Mouse (Mus musculus) MEL (cell line): Measurements from ENCODE around the gene Slc12a4. TPM values are rescaled to one million over a fixed set of nuclear protein-coding genes. Genes with fewer than 3 reads are reported as not detected.
A peak's percentile ranks its signal among the peaks of the same experiment; 100 is the strongest.

Source experiments
- DNase-seq: peaks from one replicate; pipeline ENCODE4 v3.0.0; 2011; ENCODE audit warnings: low read depth, low spot score
- H3K27ac ChIP-seq: 2 replicates; pipeline ENCODE4 v1.5.1; 2012; ENCODE audit warnings: low read depth, mild to moderate bottlenecking, control low read depth, low read length, moderate library complexity; ENCODE audit not compliant: control insufficient read depth
- H3K27me3 ChIP-seq, 2 experiments: fragments of 150-350 bp in 1 of 2; sonication (generic) in 1 of 2; 2 replicates each; pipeline ENCODE4 v1.6.1; 2012; ENCODE audit warnings: low read length in 2 of 2, mild to moderate bottlenecking in 2 of 2, improper control_type of control experiment in 1 of 2, moderate library complexity in 1 of 2; ENCODE audit not compliant: insufficient read depth in 2 of 2, control insufficient read depth in 1 of 2
- H3K36me3 ChIP-seq, 2 experiments: 2 replicates each; pipeline ENCODE4 v1.6.1; 2012 to 2014; ENCODE audit warnings: low read length in 2 of 2, improper control_type of control experiment in 1 of 2, inconsistent platforms in 1 of 2, mild to moderate bottlenecking in 1 of 2; ENCODE audit not compliant: insufficient read depth in 2 of 2, control insufficient read depth in 1 of 2
- H3K4me1 ChIP-seq, 2 experiments: fragments of 150-350 bp in 1 of 2; sonication (generic) in 1 of 2; 2 replicates each; pipeline ENCODE4 v1.6.1; 2012; ENCODE audit warnings: low read length in 2 of 2, improper control_type of control experiment in 1 of 2, mild to moderate bottlenecking in 1 of 2; ENCODE audit not compliant: insufficient read depth in 2 of 2, control insufficient read depth in 1 of 2
- H3K4me3 ChIP-seq, 2 experiments: fragments of 150-350 bp in 1 of 2; sonication (generic) in 1 of 2; 2 replicates each; pipeline ENCODE4 v1.5.1; 2012; ENCODE audit warnings: low read depth in 2 of 2, low read length in 2 of 2, mild to moderate bottlenecking in 2 of 2, moderate library complexity in 2 of 2, control low read depth in 1 of 2, improper control_type of control experiment in 1 of 2; ENCODE audit not compliant: control insufficient read depth in 1 of 2, insufficient read depth in 1 of 2
- H3K79me2 ChIP-seq: 2 replicates; pipeline ENCODE4 v1.6.1; 2012; ENCODE audit warnings: mild to moderate bottlenecking, low read length, moderate library complexity; ENCODE audit not compliant: control insufficient read depth, poor library complexity, insufficient read depth
- H3K9ac ChIP-seq: 2 replicates; pipeline ENCODE4 v1.6.1; 2012; ENCODE audit warnings: low read depth, mild to moderate bottlenecking, control low read depth, low read length, moderate library complexity; ENCODE audit not compliant: control insufficient read depth, poor library complexity, severe bottlenecking
- H3K9me3 ChIP-seq: fragments of 150-350 bp; sonication (generic); replicated peaks from 2 replicates; pipeline ENCODE4 v1.6.1; 2012; ENCODE audit warnings: mild to moderate bottlenecking, low read length, improper control_type of control experiment, moderate library complexity; ENCODE audit not compliant: insufficient read depth
- CHD1 ChIP-seq: IDR thresholded peaks from 2 replicates; pipeline ENCODE4 v1.6.1; 2012; ENCODE audit warnings: low read depth, mild to moderate bottlenecking, inconsistent platforms, low read length, improper control_type of control experiment
- E2F4 ChIP-seq: IDR thresholded peaks from 2 replicates; pipeline ENCODE4 v1.6.1; 2011; ENCODE audit warnings: low read depth, low read length, improper control_type of control experiment, borderline replicate concordance
- ELF1 ChIP-seq: IDR thresholded peaks from 2 replicates; pipeline ENCODE4 v1.6.1; 2014; ENCODE audit warnings: low read depth, mild to moderate bottlenecking, inconsistent platforms, low read length, improper control_type of control experiment, moderate library complexity
- GABPA ChIP-seq: IDR thresholded peaks from 2 replicates; pipeline ENCODE4 v1.6.1; 2012; ENCODE audit warnings: low read depth, mild to moderate bottlenecking, inconsistent platforms, low read length, improper control_type of control experiment, moderate library complexity
- MAFK ChIP-seq: IDR thresholded peaks from 2 replicates; pipeline ENCODE4 v1.6.1; 2011; ENCODE audit warnings: low read depth, mild to moderate bottlenecking, low read length, improper control_type of control experiment, borderline replicate concordance
- MXI1 ChIP-seq: IDR thresholded peaks from 2 replicates; pipeline ENCODE4 v1.6.1; 2011; ENCODE audit warnings: mild to moderate bottlenecking, low read depth, low read length, improper control_type of control experiment
- MYB ChIP-seq: IDR thresholded peaks from 2 replicates; pipeline ENCODE4 v1.6.1; 2011; ENCODE audit warnings: mild to moderate bottlenecking, low read depth, low read length, improper control_type of control experiment
- MYC ChIP-seq: IDR thresholded peaks from 2 replicates; pipeline ENCODE4 v1.6.1; 2011; ENCODE audit warnings: low read depth, mild to moderate bottlenecking, low read length, improper control_type of control experiment, moderate library complexity
- NRF1 ChIP-seq: IDR thresholded peaks from 2 replicates; pipeline ENCODE4 v1.6.1; 2014; ENCODE audit warnings: low read depth, mild to moderate bottlenecking, inconsistent platforms, low read length, improper control_type of control experiment, moderate library complexity; ENCODE audit not compliant: poor library complexity, insufficient read depth, severe bottlenecking
- POLR2A ChIP-seq, 2 experiments: IDR thresholded peaks; 2 replicates each; pipeline ENCODE4 v1.6.1; 2011 to 2012; ENCODE audit warnings: low read length in 2 of 2, mild to moderate bottlenecking in 2 of 2, control low read depth in 1 of 2, improper control_type of control experiment in 1 of 2, low read depth in 1 of 2, moderate library complexity in 1 of 2; ENCODE audit not compliant: control insufficient read depth in 1 of 2, insufficient read depth in 1 of 2, poor library complexity in 1 of 2
- POLR2AphosphoS2 ChIP-seq: IDR thresholded peaks from 2 replicates; pipeline ENCODE4 v1.6.1; 2011; ENCODE audit warnings: low read length, improper control_type of control experiment
- RCOR1 ChIP-seq: IDR thresholded peaks from 2 replicates; pipeline ENCODE4 v1.6.1; 2012; ENCODE audit warnings: low read depth, mild to moderate bottlenecking, inconsistent platforms, low read length, improper control_type of control experiment
- SIN3A ChIP-seq: IDR thresholded peaks from 2 replicates; pipeline ENCODE4 v1.6.1; 2012; ENCODE audit warnings: low read length, improper control_type of control experiment, inconsistent platforms
- SMC3 ChIP-seq: IDR thresholded peaks from 2 replicates; pipeline ENCODE4 v1.6.1; 2011; ENCODE audit warnings: low read depth, low read length, improper control_type of control experiment
- TBP ChIP-seq: IDR thresholded peaks from 2 replicates; pipeline ENCODE4 v1.8.0; 2011; ENCODE audit warnings: low read depth, low read length, improper control_type of control experiment
- TCF12 ChIP-seq: IDR thresholded peaks from 2 replicates; pipeline ENCODE4 v1.6.1; 2014; ENCODE audit warnings: low read depth, mild to moderate bottlenecking, inconsistent platforms, low read length, improper control_type of control experiment, moderate library complexity
- UBTF ChIP-seq: IDR thresholded peaks from 2 replicates; pipeline ENCODE4 v1.6.1; 2012; ENCODE audit warnings: low read depth, mild to moderate bottlenecking, inconsistent platforms, low read length, improper control_type of control experiment, moderate library complexity, borderline replicate concordance; ENCODE audit not compliant: insufficient read depth
- USF2 ChIP-seq, 2 experiments: IDR thresholded peaks; 2 replicates each; pipeline ENCODE4 v1.6.1; 2011 to 2012; ENCODE audit warnings: improper control_type of control experiment in 2 of 2, low read length in 2 of 2, borderline replicate concordance in 1 of 2, inconsistent platforms in 1 of 2, low read depth in 1 of 2, mild to moderate bottlenecking in 1 of 2; ENCODE audit not compliant: insufficient read depth in 1 of 2
- ZC3H11A ChIP-seq: IDR thresholded peaks from 2 replicates; pipeline ENCODE4 v1.6.1; 2012; ENCODE audit warnings: low read depth, mild to moderate bottlenecking, inconsistent platforms, low read length, improper control_type of control experiment
- ZNF384 ChIP-seq: IDR thresholded peaks from 2 replicates; pipeline ENCODE4 v1.6.1; 2012; ENCODE audit warnings: low read depth, mild to moderate bottlenecking, inconsistent platforms, low read length, improper control_type of control experiment
- polyA plus RNA-seq, 2 experiments: library from polyadenylated mRNA; stranded (reverse) in 1 of 2; unstranded in 1 of 2; fragments of >175 nt in 1 of 2; fragments of >200 nt in 1 of 2; gene quantifications; 2 replicates each; pipeline versions ENCODE4 v1.2.1 to v1.2.4; 2012; ENCODE audit warnings: low replicate concordance in 2 of 2, low read depth in 1 of 2; ENCODE audit not compliant: insufficient read length in 2 of 2, insufficient read depth in 1 of 2, missing spikeins in 1 of 2
- total RNA-seq: library from RNA; depleted of rRNA; stranded (reverse); fragments of 300-350 nt; gene quantifications from 2 replicates; pipeline ENCODE4 v1.2.3, GENCODE M21; 2012

Gene Slc12a4
- total and polyA plus RNA-seq, 3 experiments = 25.6 to 32.3 TPM; not detected in 1

GRCm38 (mm10) chr8:105935105-105935504 is 30.8 kb downstream of the Slc12a4 start (continued):
- TF ChIP-seq UBTF = no peak
- TF ChIP-seq E2F4 = no peak
- TF ChIP-seq MXI1 = peak; percentile 96
- 0 out of 2 replicates have a peak, but pooled peaks have one; percentile 4 for TF ChIP-seq SMC3
- no peak for TF ChIP-seq ELF1
- no peak for TF ChIP-seq ZC3H11A
- TF ChIP-seq RCOR1 = no peak
- no peak; the same call in 1 of the 2 replicates for TF ChIP-seq TBP
- no peak for TF ChIP-seq GABPA
- TF ChIP-seq ZNF384 = no peak
- no peak; the same call in 1 of the 2 replicates for TF ChIP-seq MAFK
- no peak for TF ChIP-seq MYB
- peak; percentile 60; the same call in 1 of the 2 replicates for TF ChIP-seq POLR2AphosphoS2

DNA sequence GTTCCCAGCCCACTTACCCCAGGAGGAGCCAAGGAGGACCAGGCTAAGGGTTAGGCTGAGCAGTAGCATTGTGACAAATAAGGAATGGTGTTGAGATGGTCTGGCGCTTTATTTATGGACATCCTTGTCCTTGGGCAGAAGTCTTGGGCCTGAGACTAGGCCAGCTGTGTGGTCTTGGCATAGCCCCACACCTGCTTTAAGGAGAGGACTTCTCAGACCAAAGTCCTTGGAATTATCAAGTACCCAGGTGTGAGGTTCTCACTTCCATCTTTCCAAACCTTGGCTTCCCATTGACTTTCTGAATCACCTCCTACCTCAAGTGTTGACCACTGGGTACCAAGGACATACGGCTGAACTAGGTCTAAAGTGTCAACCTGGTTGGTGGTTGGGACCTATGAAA is 32.1 kb downstream of the Slc12a4 start, which contains the start of gene Ctrl:
Gene Ctrl, minus strand, starts transcription at position 101 of the 400 bp plus-strand sequence.
- peaks cover 0 to 11% of the 10 kb centered on the region in 2 experiments; a peak in 2 of 4 replicates for H3K36me3 ChIP-seq
- TF ChIP-seq POLR2A (IDR thresholded peaks at IDR 0.05; ENCODE audit: control insufficient read depth in 1 of 2, insufficient read depth in 1 of 2, low read depth in 1 of 2, low read length in 2 of 2, poor library complexity in 1 of 2) = no peak
- no peak for TF ChIP-seq MYC
- TF ChIP-seq NRF1 = no peak
- TF ChIP-seq SIN3A = no peak
- TF ChIP-seq CHD1 = no peak
- TF ChIP-seq UBTF = no peak
- TF ChIP-seq TCF12 = no peak
- H3K9ac ChIP-seq = no peak within 1 kb of the TSS
- H3K9me3 ChIP-seq = no peaks in the 10 kb centered on the region
- no peak within 1 kb of the TSS for H3K4me3 ChIP-seq
- peaks cover 10% of the 10 kb centered on the region for H3K79me2 ChIP-seq
- no peak for DNase-seq
- peaks cover 4 to 14% of the 10 kb centered on the region in 2 experiments; a peak in 3 of 4 replicates for H3K4me1 ChIP-seq
- no peaks in the 10 kb centered on the region for H3K27me3 ChIP-seq
- H3K27ac ChIP-seq = no peak within 1 kb of the TSS

GRCm38 (mm10) chr8:105932525-105932924 is 33.4 kb downstream of the Slc12a4 start:
- Histone ChIP-seq H3K79me2 (peaks cover 7% of the 10 kb centered on the region), H3K27me3 (no peaks in the 10 kb centered on the region), H3K27ac (no peak overlapping the region), H3K36me3 (peaks cover 0 to 7% of the 10 kb centered on the region in 2 experiments; a peak in 1 of 4 replicates), H3K9ac (no peak overlapping the region), H3K4me3 (no peak overlapping the region), H3K4me1 (peaks cover 4 to 14% of the 10 kb centered on the region in 2 experiments; a peak in 3 of 4 replicates), H3K9me3 (no peaks in the 10 kb centered on the region)
- TF ChIP-seq MXI1 (no peak), USF2 (IDR thresholded peaks at IDR 0.05; ENCODE audit: borderline replicate concordance in 1 of 2, insufficient read depth in 1 of 2, low read depth in 1 of 2, low read length in 2 of 2) (no peak)
- DNase-seq = no peak
